Mouse (Mus musculus) brain, embryonic 18.5 days (tissue): Measurements from ENCODE around the gene Ppt2.

Experiments
- DNase-seq: peaks from one replicate; pipeline ENCODE4 v3.0.0-alpha.2; 2012; ENCODE audit warnings: low read depth, low spot score

Ppt2 gene

DNA sequence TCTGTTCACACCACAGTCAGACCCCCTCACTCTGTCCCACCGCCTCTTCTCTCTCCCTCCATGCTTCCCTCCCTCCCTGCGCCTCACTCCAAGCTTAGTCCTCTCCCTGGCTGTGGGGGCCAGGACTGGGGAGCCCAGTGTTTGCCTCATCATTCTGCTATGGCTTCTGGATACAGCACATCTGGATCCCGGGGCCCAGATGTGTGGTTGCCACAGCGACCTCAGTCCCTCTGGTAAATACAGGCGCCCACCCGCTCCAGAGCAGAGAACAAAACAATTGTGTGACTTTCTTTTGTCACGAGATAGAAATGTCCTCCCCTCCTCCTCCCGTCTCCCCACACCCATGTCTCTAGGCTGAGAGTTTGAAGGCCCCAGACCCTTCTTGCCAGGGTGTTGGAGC, 28.4 kb upstream of the Ppt2 start:
- no peak for DNase-seq

GRCm38 (mm10) chr17:34655581-34655991, 27.3 kb upstream of the Ppt2 start:
- DNase-seq: no peak

- DNase-seq: no peak
Measured at GRCm38 (mm10) chr17:34655160-34655559, 26.9 kb upstream of the Ppt2 start.

- DNase-seq: no peak
Measured at GRCm38 (mm10) chr17:34654392-34654791, 26.1 kb upstream of the Ppt2 start.

DNA sequence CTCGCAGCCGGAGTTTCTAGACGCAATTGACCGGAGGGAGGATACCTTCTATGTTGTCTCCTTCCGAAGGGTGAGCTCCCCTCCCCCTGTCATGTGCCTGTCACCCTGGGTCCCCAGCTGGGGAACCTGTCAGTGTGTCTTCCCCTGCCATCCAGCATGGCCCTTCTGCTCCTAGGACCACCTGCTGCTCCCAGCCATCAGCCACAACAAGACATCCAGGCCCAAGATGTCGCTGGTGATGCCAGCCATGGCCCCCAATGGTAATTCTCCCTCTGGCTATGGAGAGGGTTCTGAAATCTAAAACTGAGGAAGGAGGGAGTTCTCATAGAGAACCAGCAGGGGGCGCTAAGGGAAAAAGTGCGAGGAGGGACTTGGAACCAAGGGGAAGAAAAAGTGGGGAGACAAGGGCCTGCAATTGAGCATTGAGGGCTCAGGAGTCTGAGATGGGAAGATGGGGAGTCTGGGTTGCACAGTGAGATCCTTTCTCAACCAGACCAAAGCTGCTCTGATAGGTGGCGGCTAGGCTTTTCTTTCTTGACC, 25.5 kb upstream of the Ppt2 start:
- no peak for DNase-seq

- no peak for DNase-seq
Measured at GRCm38 (mm10) chr17:34652985-34653384, 24.7 kb upstream of the Ppt2 start.

GRCm38 (mm10) chr17:34652546-34652945, 24.2 kb upstream of the Ppt2 start:
- DNase-seq: no peak

DNA sequence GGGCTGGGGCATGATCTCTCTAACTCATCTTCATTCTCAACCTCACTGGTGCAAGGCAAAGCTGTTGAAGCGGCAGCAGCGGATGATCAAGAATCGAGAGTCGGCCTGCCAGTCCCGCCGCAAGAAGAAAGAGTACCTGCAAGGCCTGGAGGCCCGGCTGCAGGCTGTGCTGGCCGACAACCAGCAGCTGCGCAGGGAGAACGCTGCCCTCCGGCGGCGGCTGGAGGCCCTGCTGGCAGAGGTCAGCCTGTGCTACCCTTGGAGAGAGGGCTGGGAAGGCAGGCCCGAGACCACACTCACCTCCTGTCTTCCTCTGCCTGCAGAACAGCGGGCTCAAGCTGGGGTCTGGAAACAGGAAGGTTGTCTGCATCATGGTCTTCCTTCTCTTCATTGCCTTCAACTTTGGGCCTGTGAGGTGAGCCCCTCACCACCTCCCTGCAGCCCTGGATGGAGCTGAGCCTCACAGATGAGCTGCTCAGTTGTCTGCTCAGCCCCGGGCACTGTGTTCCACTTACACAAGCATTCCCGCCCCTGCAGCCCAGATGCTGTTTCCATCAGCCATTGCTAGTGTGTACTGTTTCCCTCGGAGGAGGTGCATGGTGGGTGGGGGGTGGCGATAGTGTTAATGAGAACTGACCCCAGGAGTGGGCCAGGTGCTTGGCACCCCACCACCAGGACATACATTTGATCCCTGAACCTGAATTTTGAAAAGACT, 23.4 kb upstream of the Ppt2 start:
- DNase-seq: no peak

DNA sequence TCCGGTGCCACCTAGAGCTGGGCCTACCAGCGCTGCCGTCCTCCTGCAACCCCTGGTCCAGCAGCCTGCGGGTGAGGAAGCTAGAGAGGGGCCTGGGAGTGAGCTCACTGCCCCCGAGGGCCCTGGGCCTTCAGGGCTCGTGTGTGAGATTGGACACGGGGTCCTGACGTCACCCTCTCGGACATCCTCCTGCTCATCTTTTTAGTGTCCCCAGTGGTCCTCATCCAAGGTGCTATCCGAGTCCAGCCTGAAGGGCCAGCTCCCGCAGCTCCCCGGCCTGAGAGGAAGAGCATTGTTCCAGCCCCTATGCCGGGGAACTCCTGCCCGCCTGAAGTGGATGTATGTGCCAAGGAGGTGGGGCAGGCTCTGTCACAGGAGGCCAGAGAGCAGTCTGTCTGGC, 22.5 kb upstream of the Ppt2 start:
- no peak for DNase-seq

DNA sequence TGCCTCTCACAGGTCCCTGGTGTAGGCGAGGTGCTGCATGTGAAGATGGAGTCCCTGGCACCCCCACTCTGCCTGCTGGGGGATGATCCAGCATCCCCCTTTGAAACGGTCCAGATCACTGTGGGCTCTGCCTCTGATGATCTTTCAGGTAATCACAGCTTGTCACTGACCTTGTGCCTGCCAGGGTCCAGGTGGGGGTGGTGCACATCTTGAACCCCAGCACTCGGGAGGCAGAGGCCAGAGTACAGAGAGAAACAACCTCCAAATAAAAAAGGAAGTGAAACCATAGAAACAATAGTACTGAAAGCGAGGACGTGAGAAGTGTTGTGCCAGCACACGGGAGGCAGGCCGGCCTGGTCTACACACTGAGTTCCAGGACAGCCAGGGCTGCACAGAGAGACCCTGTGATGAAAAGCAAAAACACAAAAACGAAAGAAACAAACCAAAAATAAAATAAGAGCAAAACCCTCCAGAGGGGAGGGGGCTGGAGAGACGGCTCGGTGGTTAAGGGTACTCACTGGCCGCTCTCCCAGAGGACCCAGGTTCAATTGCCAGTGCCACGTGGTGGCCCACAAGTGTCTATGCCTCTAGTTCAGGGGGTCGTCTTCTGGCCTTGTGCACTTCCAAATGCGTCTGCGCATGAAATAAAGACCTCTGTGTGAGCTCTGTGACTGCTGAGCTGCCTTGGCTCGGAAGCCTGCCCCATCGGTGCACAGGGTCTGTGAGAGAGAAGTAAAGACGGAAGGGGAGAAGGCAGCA, 21.0 kb upstream of the Ppt2 start:
- DNase-seq: no peak

- DNase-seq: no peak
Measured at GRCm38 (mm10) chr17:34648141-34648890, 20.0 kb upstream of the Ppt2 start.

DNA sequence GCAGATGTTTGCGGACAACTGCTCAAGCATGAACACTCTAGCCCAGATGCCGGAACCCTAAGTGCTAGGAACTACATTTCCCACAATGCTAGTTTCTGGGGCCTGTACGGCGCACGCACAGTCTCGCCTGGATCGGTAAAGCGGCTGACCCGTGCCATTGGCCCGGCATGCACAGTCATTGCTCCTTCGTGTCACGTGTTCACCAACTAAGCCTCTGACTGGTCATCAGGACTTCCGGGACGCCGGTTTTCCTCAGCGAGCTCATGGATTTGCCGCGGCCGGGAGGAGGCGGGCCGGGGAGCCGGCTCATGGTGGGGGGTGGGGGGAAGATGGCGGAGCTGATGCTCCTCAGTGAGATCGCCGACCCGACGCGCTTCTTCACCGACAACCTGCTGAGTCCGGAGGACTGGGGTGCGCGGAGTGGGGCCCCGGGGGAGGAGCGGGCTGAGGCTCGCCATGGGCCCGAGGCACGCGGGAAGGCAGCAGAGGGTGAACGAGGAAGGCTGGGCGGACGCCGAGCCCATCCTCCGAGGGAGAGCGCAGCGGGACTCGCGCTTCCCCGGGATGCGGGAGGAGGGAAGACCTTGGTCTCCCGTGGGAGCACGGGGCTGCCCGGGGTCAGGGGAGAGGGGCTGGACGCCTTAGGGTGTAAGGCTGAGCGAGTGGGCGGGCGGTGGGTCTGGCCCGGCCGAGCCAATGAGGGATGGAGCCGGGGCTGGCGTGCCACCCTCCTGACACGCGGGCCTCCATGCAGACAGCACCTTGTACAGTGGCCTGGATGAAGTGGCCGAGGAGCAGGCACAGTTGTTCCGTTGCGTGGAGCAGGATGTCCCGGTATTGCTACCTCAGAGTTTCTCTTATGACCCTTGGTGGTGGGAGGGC, 18.8 kb upstream of the Ppt2 start, which contains the start of gene Atf6b:
Gene Atf6b, plus strand, starts transcription at position 241 of the 882 bp plus-strand sequence.
- peak; percentile 97 for DNase-seq

DNA sequence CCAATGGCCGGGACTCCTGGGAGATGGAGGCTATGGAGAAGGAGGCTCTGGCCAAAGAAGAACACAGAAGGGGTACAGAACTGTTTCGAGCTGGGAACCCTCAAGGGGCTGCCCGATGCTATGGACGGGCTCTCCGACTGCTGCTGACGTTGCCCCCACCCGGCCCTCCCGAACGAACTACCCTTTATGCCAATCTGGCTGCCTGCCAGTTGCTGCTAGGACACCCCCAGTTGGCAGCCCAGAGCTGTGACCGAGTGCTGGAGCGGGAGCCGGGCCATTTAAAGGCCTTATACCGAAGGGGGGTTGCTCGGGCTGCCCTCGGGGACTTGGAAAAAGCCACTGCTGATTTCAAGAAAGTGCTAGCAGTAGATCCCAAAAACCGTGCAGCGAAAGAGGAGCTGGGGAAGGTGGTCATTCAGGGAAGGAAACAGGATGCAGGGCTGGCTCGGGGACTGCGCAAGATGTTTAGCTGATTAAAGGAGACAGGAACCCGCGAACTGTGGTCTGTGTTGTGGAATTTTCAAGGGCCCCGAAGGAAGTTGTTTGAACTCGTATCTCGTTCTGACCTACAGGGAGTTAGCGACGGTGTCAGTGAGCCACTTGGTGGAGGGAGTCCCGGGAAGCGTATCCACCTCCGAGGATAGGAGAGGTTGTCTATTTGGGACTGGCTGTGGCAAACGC, 17.7 kb upstream of the Ppt2 start:
- no peak for DNase-seq

DNA sequence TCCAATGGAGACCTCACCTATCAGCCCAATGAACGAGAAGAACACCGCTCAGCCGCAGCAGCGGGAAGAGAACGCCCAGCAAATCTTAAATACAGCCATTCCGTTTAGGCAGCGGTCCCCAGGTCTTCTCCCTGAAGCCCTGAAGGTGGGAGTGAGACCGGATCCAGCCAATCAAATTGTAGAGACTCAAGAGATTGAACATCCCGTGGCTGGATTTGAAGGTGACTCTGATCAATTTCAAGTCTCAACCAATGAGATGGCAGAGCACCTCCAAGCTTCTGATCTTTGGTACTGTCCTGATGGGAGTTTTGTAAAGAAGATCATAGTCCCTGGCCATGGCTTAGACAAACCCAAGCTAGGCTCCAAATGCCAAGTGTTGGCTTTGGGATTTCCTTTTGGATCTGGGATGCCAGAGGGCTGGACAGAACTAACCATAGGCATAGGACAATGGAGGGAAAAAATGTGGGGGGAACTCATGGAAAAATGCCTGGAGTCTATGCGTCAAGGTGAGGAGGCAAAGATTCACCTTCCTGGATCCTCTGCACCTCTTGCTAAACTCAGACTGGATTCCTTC, 17.0 kb upstream of the Ppt2 start:
- no peak for DNase-seq

- DNase-seq: peak; percentile 95
Measured at GRCm38 (mm10) chr17:34644608-34645007, 16.3 kb upstream of the Ppt2 start, which contains the start of gene Fkbpl. Gene Fkbpl (plus strand): TSS chr17:34644764.

DNA sequence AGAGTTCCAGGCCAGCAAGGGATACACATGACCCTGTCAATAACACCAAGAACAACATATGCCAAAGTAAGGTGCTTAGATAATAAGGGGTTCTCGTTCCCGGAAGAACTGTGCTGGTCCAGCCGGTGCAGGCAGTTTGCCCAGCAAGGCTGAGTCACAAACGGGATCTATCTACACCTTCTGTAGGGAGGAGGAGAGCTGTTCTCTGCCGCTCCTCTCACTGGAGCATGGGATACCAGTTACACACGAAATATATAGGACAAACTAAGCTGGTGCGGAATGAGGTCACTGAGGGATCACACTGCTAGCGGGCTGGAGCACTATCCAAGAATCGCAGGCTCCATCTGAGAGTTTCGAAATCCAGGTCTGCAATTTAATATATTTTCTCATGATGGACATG, 15.6 kb upstream of the Ppt2 start:
- no peak for DNase-seq

DNA sequence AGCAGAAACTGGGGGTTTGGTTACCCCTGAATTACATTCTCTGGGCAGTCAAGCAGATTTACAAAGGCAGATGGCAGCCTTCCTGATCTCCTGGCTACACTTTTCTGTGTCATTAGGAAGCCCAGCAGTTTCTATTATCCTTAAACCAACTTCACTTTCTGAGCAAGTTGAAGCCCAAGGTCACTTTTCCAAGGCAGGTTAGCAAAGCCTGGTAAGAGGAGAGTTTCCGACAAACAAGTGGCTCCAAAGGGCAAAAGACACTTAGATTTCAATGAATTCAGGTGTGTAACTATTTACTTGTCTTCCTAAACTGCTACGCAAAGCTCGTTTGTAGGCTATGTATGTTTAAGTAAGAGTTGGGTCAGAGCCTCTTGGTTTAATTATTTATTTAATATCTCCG, 15.1 kb upstream of the Ppt2 start:
- DNase-seq: no peak

GRCm38 (mm10) chr17:34641945-34642344, 13.6 kb upstream of the Ppt2 start:
- DNase-seq: no peak

DNA sequence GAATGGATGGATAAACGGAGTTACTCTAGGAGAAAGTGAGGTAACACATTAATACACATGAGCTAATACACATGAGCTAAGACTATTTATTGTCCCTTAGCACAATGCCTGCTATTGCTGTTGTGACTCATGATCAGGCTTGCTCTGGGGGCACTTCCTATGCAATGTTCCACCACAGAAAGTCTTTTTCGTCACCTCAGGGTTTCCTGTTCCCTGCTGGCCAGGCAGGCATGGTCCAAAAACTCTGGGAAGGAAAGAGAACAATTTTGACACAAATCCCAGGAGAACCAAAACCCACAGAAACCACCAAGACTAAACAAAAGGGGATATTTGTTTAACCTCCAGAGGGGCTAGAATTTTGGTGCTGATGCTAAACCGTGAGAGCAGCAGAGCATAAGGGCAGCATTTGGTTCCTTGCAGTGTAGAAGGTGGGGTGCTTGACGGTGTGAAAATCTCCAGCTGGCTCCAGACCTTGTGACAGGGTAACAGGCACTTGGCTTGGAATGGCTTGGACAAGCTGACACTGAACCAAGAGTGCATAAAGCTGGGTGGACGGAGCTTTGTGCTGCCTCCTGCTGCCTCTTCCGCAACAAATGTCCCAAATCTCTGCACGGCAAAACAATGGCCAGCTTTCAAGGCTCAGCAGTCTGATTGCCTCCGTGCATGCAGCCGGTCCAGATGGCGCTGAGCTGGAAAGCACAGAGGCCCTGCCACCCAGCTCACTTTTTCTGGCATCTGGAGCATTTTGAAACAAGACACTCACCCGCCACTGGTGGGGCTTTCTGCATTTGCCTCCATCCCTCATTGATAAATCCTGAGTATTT, 12.7 kb upstream of the Ppt2 start:
- no peak for DNase-seq
